Mouse (Mus musculus) adrenal gland, adult (tissue): ENCODE measurements around the gene Lmx1b.
A peak's percentile ranks its signal among the peaks of the same experiment; 100 is the strongest.

Experiments used
- DNase-seq, 2 experiments: peaks; one replicate each; pipeline ENCODE4 v3.0.0; 2022 to 2023; ENCODE audit warnings: low spot score in 1 of 2; ENCODE audit not compliant: inconsistent age in 2 of 2

The Lmx1b gene

GRCm38 (mm10) chr2:33640171-33640721 is at the start of gene Lmx1b:
Gene Lmx1b (minus strand): TSS chr2:33640511.
- DNase-seq = no peak

- DNase-seq = peak in 1 of 2 experiments; percentile 63
Observed at GRCm38 (mm10) chr2:33689880-33690462, 49.7 kb upstream of the Lmx1b start.

- DNase-seq = no peak
Observed at GRCm38 (mm10) chr2:33689155-33689879, 49.0 kb upstream of the Lmx1b start.

- no peak for DNase-seq
Observed at GRCm38 (mm10) chr2:33683594-33683993, 43.3 kb upstream of the Lmx1b start.

- DNase-seq = peak; percentile 53 to 70
Observed at GRCm38 (mm10) chr2:33683095-33683494, 42.8 kb upstream of the Lmx1b start.

- peak; percentile 52 to 86 for DNase-seq
Observed at GRCm38 (mm10) chr2:33682219-33682618, 41.9 kb upstream of the Lmx1b start.

- DNase-seq = no peak
Observed at GRCm38 (mm10) chr2:33678950-33679654, 38.8 kb upstream of the Lmx1b start.

- DNase-seq = peak; percentile 37 to 80
Observed at GRCm38 (mm10) chr2:33672701-33673472, 32.6 kb upstream of the Lmx1b start.

- DNase-seq = no peak
Observed at GRCm38 (mm10) chr2:33668741-33669140, 28.4 kb upstream of the Lmx1b start.

GRCm38 (mm10) chr2:33666388-33666945 is 26.2 kb upstream of the Lmx1b start:
- no peak for DNase-seq

- no peak for DNase-seq
Observed at GRCm38 (mm10) chr2:33665363-33666058, 25.2 kb upstream of the Lmx1b start.

- DNase-seq = no peak
Observed at GRCm38 (mm10) chr2:33664661-33665060, 24.4 kb upstream of the Lmx1b start.

GRCm38 (mm10) chr2:33659288-33659629 is 18.9 kb upstream of the Lmx1b start:
- peak in 1 of 2 experiments; percentile 68 for DNase-seq

GRCm38 (mm10) chr2:33658602-33659287 is 18.4 kb upstream of the Lmx1b start:
- DNase-seq = no peak

- DNase-seq = no peak
Observed at GRCm38 (mm10) chr2:33652517-33653198, 12.3 kb upstream of the Lmx1b start.

GRCm38 (mm10) chr2:33649371-33649770 is 9.1 kb upstream of the Lmx1b start:
- DNase-seq = no peak

GRCm38 (mm10) chr2:33648894-33649293 is 8.6 kb upstream of the Lmx1b start:
- DNase-seq = no peak

GRCm38 (mm10) chr2:33646283-33646550 is 5.9 kb upstream of the Lmx1b start:
- DNase-seq = no peak

- no peak for DNase-seq
Observed at GRCm38 (mm10) chr2:33645538-33646282, 5.4 kb upstream of the Lmx1b start.
